Mouse (Mus musculus) spleen, adult 2 months (tissue): ENCODE measurements around the gene Olfr1454.

Source experiments
- CTCF ChIP-seq: fragments of 200-500 bp; IDR thresholded peaks from 2 replicates; pipeline ENCODE4 v1.5.1; 2011; ENCODE audit warnings: mild to moderate bottlenecking, inconsistent platforms; ENCODE audit not compliant: insufficient read depth, insufficient read length, insufficient replicate concordance; ENCODE audit errors: extremely low read depth
- POLR2A ChIP-seq: fragments of 200-500 bp; IDR thresholded peaks from 2 replicates; pipeline ENCODE4 v1.6.1; 2011; ENCODE audit warnings: low read depth, low read length, inconsistent platforms

- no peak for TF ChIP-seq CTCF
- no peak for TF ChIP-seq POLR2A
Measured at GRCm38 (mm10) chr19:13060310-13060709, at the start of gene Olfr1454.
